Mouse (Mus musculus): ENCODE results near the gene Bpifa1.

GRCm38 (mm10) chr2:154158433-154158832 is 15.8 kb downstream of the Bpifa1 start:
- TF ChIP-seq EP300 (IDR thresholded peaks at IDR 0.05; ENCODE audit: insufficient read depth, low read depth, low read length), result no peak
- TF ChIP-seq POLR2A (IDR thresholded peaks at IDR 0.05; ENCODE audit: insufficient read depth, low read length), result no peak
